Mouse (Mus musculus): Measurements from ENCODE around the gene Ecm1. TPM values are rescaled to one million over a fixed set of nuclear protein-coding genes. Genes with fewer than 3 reads are reported as not detected.

Ecm1 gene
- polyA plus RNA-seq, 1 experiment: 38.2 TPM

DNA sequence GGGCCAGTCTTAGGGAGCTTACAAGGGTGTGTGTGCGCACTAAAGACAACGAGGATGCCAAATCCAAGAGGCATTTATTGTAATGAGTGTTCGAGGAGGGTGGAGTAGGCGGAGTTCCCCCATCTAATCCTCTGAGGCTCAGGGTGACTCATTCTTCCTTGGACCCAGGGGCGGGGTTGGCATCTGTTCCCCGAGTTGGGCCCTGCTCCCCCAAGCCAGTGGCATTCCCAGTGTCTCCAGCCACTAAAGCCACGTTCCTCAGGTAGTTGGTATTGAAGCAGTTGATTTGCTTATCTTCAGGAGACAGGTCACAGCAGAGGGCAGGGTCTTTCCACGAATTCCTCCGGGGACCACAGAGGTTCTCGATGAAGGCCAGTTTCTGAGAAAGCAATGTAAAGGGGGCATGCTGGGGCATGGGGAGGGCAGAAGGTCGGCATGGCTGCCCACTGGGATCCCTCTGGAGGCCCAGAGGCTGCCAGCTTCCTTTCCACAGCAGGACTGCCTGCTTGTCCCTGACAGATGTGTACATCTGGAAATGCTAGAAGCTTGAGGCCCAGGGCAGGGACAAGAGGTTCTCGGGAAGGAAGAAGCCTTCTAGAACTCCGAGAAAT lies 5.2 kb downstream of the Ecm1 start:
- WGBS: 72% methylated on average over 13 of the region's 13 CpGs
- Histone ChIP-seq H3K27ac (ENCODE audit: control insufficient read depth, insufficient read depth, low read depth, low read length, poor library complexity) (no peak overlapping the region), H3K4me1 (ENCODE audit: control insufficient read depth, insufficient read depth, low read length) (no peaks in the 10 kb centered on the region), H3K4me3 (replicated peaks; ENCODE audit: control insufficient read depth, low read depth, low read length) (no peak overlapping the region)
- TF ChIP-seq POLR2A (IDR thresholded peaks at IDR 0.05; ENCODE audit: borderline replicate concordance, control insufficient read depth, low read depth, low read length) (no peak), CTCF (IDR thresholded peaks at IDR 0.05; ENCODE audit: control insufficient read depth, insufficient read depth, low read length) (no peak)

DNA sequence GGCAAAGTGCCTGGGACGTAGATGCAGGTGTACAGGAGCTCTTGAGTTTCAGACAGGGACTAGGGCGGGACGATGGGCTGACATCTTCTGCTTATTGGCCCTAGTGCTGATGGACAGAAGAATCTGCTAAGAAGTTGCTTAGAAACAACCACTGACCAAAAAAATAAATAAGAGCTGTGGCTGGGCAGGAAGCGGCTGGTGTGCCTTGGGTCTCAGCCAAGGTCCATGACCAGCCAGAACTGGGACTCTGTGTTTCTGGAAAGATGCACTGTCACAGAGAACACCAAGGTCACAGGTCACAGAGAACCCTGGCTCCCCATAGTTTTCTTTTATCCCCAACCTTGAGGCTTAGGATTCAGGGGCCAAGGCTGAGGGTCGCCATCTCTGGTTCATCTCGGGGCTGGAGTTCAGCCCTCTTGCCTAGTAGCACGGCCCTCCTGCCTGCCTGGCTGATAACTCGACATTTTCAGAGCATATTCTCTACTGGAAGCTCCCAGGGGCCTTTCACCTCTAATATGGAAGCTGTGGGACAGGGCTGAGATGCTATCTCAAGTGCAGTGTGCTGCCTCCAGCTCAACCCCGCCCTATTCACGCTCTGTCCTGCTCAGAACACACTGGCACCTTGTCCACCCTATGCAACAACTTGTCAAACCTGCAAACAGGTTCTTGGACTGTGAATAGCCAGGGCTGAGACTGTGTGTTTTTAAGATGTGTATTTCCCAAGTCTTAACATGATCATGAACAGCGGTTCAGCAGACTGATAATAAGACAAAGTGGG lies 6.4 kb downstream of the Ecm1 start:
- 56% methylated on average over 11 of the region's 11 CpGs for WGBS
- Histone ChIP-seq H3K4me1 (ENCODE audit: control insufficient read depth, insufficient read depth, low read length) (no peaks in the 10 kb centered on the region), H3K4me3 (replicated peaks; ENCODE audit: control insufficient read depth, low read depth, low read length) (no peak overlapping the region), H3K27ac (ENCODE audit: control insufficient read depth, insufficient read depth, low read depth, low read length, poor library complexity) (no peak overlapping the region)
- TF ChIP-seq POLR2A (IDR thresholded peaks at IDR 0.05; ENCODE audit: borderline replicate concordance, control insufficient read depth, low read depth, low read length) (no peak), CTCF (IDR thresholded peaks at IDR 0.05; ENCODE audit: control insufficient read depth, insufficient read depth, low read length) (no peak)

DNA sequence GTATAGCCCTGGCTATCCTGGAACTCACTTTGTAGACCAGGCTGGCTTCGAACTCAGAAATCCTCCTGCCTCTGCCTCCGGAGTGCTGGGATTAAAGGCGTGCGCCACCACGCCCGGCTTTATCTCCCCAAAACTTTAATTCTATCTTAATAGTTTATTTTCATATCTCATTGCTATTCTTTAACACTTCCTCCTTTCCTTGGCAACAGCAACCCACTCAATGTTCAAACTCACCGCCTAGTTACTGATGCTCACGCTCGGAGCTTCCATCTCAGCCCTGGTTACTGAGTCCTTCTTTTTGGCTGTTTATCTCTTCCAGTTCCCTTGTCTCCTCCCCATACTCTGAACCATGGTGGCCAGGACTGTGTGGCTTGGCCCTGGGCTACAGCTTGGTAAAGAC lies 7.1 kb downstream of the Ecm1 start:
- 69% methylated on average over 9 of the region's 9 CpGs for WGBS
- H3K27ac ChIP-seq (ENCODE audit: control insufficient read depth, insufficient read depth, low read depth, low read length, poor library complexity): no peak overlapping the region
- TF ChIP-seq POLR2A (IDR thresholded peaks at IDR 0.05; ENCODE audit: borderline replicate concordance, control insufficient read depth, low read depth, low read length): no peak
- no peak for TF ChIP-seq CTCF (IDR thresholded peaks at IDR 0.05; ENCODE audit: control insufficient read depth, insufficient read depth, low read length)
- no peaks in the 10 kb centered on the region for H3K4me1 ChIP-seq (ENCODE audit: control insufficient read depth, insufficient read depth, low read length)
- H3K4me3 ChIP-seq (replicated peaks; ENCODE audit: control insufficient read depth, low read depth, low read length): no peak overlapping the region

DNA sequence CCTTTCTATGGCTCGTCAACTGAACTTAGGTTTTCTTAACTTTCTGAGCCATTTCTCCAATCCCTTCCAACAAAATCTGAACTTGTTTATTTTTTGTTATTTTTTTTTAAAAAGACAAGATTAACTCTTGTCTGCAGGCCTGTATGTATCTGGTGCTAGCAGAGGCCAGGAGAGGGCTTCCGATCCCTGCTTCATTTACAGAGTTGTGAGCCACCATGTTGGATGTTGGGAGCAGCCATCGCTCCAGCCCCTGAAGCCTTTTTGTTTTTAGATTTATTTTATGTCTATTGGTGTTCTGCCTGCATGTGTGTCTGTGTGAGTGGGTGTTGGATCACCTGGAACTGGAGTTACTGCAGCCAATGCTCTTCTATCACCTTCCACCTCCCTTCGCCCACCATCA lies 7.6 kb downstream of the Ecm1 start:
- TF ChIP-seq POLR2A (IDR thresholded peaks at IDR 0.05; ENCODE audit: borderline replicate concordance, control insufficient read depth, low read depth, low read length) (no peak), CTCF (IDR thresholded peaks at IDR 0.05; ENCODE audit: control insufficient read depth, insufficient read depth, low read length) (no peak)
- WGBS: 91% methylated on average over 4 of the region's 4 CpGs
- Histone ChIP-seq H3K4me1 (ENCODE audit: control insufficient read depth, insufficient read depth, low read length) (no peaks in the 10 kb centered on the region; the same call in 1 of the 2 replicates), H3K4me3 (replicated peaks; ENCODE audit: control insufficient read depth, low read depth, low read length) (no peak overlapping the region), H3K27ac (ENCODE audit: control insufficient read depth, insufficient read depth, low read depth, low read length, poor library complexity) (no peak overlapping the region)

DNA sequence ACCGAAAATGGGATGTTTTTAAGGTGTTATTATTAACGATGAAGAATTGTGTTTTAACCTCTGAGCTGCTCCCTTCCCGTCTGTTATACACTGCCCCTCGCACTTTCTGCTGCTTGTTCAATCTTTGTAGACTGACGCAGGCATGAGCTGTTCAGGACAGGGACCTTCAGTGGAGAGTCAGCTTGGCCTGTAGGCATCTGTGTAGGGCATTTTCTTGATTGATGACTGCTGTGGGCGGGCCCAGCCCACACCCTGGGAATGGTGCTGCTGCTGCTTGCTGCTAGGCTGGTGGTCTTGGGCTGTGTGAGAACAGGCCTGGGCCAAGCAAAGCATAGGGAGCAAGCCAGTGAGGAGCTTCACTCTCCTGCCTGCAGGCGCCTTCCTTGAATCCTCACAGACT lies 8.9 kb downstream of the Ecm1 start:
- Histone ChIP-seq H3K4me1 (ENCODE audit: control insufficient read depth, insufficient read depth, low read length) (no peaks in the 10 kb centered on the region; the same call in 1 of the 2 replicates), H3K4me3 (replicated peaks; ENCODE audit: control insufficient read depth, low read depth, low read length) (no peak overlapping the region), H3K27ac (ENCODE audit: control insufficient read depth, insufficient read depth, low read depth, low read length, poor library complexity) (no peak overlapping the region)
- TF ChIP-seq POLR2A (IDR thresholded peaks at IDR 0.05; ENCODE audit: borderline replicate concordance, control insufficient read depth, low read depth, low read length) (0 out of 2 replicates have a peak, but pooled peaks have one; percentile 19), CTCF (IDR thresholded peaks at IDR 0.05; ENCODE audit: control insufficient read depth, insufficient read depth, low read length) (no peak)
- 86% methylated on average over 7 of the region's 7 CpGs for WGBS

- WGBS: 91% methylated on average over 2 of the region's 2 CpGs
- no peak overlapping the region for H3K27ac ChIP-seq (ENCODE audit: control insufficient read depth, insufficient read depth, low read depth, low read length, poor library complexity)
- H3K4me3 ChIP-seq (replicated peaks; ENCODE audit: control insufficient read depth, low read depth, low read length): no peak overlapping the region
- TF ChIP-seq CTCF (IDR thresholded peaks at IDR 0.05; ENCODE audit: control insufficient read depth, insufficient read depth, low read length) (no peak), POLR2A (IDR thresholded peaks at IDR 0.05; ENCODE audit: borderline replicate concordance, control insufficient read depth, low read depth, low read length) (no peak)
- no peaks in the 10 kb centered on the region; the same call in 1 of the 2 replicates for H3K4me1 ChIP-seq (ENCODE audit: control insufficient read depth, insufficient read depth, low read length)
Observed at GRCm38 (mm10) chr3:95728906-95729305, 10.5 kb downstream of the Ecm1 start.

GRCm38 (mm10) chr3:95726696-95727358 lies 12.5 kb downstream of the Ecm1 start:
- no peak overlapping the region for H3K4me3 ChIP-seq (replicated peaks; ENCODE audit: control insufficient read depth, low read depth, low read length)
- WGBS: 67% methylated on average over 7 of the region's 7 CpGs
- TF ChIP-seq POLR2A (IDR thresholded peaks at IDR 0.05; ENCODE audit: borderline replicate concordance, control insufficient read depth, low read depth, low read length) (no peak), CTCF (IDR thresholded peaks at IDR 0.05; ENCODE audit: control insufficient read depth, insufficient read depth, low read length) (no peak)

GRCm38 (mm10) chr3:95725863-95726262 lies 13.5 kb downstream of the Ecm1 start:
- WGBS: 78% methylated on average over 7 of the region's 7 CpGs
- no peak overlapping the region for H3K4me3 ChIP-seq (replicated peaks; ENCODE audit: control insufficient read depth, low read depth, low read length)
- H3K27ac ChIP-seq (ENCODE audit: control insufficient read depth, insufficient read depth, low read depth, low read length, poor library complexity): no peak overlapping the region
- TF ChIP-seq CTCF (IDR thresholded peaks at IDR 0.05; ENCODE audit: control insufficient read depth, insufficient read depth, low read length) (no peak), POLR2A (IDR thresholded peaks at IDR 0.05; ENCODE audit: borderline replicate concordance, control insufficient read depth, low read depth, low read length) (no peak)
- H3K4me1 ChIP-seq (ENCODE audit: control insufficient read depth, insufficient read depth, low read length): no peaks in the 10 kb centered on the region; the same call in 1 of the 2 replicates

More at GRCm38 (mm10) chr3:95726696-95727358, 12.5 kb downstream of the Ecm1 start:
- Histone ChIP-seq H3K4me1 (ENCODE audit: control insufficient read depth, insufficient read depth, low read length) (no peaks in the 10 kb centered on the region; the same call in 1 of the 2 replicates), H3K27ac (ENCODE audit: control insufficient read depth, insufficient read depth, low read depth, low read length, poor library complexity) (no peak overlapping the region)

Data from bone marrow, adult 2 months (tissue).